Mouse (Mus musculus) stomach, embryonic 14.5 days (tissue): Measurements from ENCODE around the gene Tpp2. TPM values are rescaled to one million over a fixed set of nuclear protein-coding genes. Genes with fewer than 3 reads are reported as not detected.

ENCODE experiments used
- ATAC-seq: fragments of 200-750 bp; cut with Nextera tagmentation; 2 replicates; pipeline ENCODE4 v1.8.0; 2017; ENCODE audit warnings: low read depth, moderate TSS enrichment; ENCODE audit not compliant: insufficient number of reproducible peaks, insufficient read depth, low FRiP score
- H3K27ac ChIP-seq: fragments of 300-500 bp; sonication (generic); 2 replicates; pipeline ENCODE4 v1.5.1; 2014; ENCODE audit warnings: mild to moderate bottlenecking, low read length, moderate library complexity, mixed read lengths
- H3K27me3 ChIP-seq: fragments of 300-500 bp; sonication (generic); 2 replicates; pipeline ENCODE4 v1.6.1; 2014; ENCODE audit warnings: low read length, control low read depth, mixed read lengths; ENCODE audit not compliant: control insufficient read depth, insufficient read depth
- H3K36me3 ChIP-seq: fragments of 300-500 bp; sonication (generic); 2 replicates; pipeline ENCODE4 v1.6.1; 2014; ENCODE audit warnings: mild to moderate bottlenecking, control low read depth, low read length, moderate library complexity, mixed read lengths; ENCODE audit not compliant: control insufficient read depth, insufficient read depth
- H3K4me1 ChIP-seq: fragments of 300-500 bp; sonication (generic); 2 replicates; pipeline ENCODE4 v1.6.1; 2014; ENCODE audit warnings: low read length, control low read depth, mixed read lengths; ENCODE audit not compliant: control insufficient read depth, insufficient read depth
- H3K4me2 ChIP-seq: fragments of 300-500 bp; sonication (generic); replicated peaks from 2 replicates; pipeline ENCODE4 v1.6.1; 2014; ENCODE audit warnings: low read depth, low read length, control low read depth
- H3K4me3 ChIP-seq: fragments of 300-500 bp; sonication (generic); 2 replicates; pipeline ENCODE4 v1.5.1; 2014; ENCODE audit warnings: low read depth, low read length, control low read depth
- H3K9ac ChIP-seq: fragments of 300-500 bp; sonication (generic); replicated peaks from 2 replicates; pipeline ENCODE4 v1.6.1; 2014; ENCODE audit warnings: low read depth, mild to moderate bottlenecking, control low read depth, low read length, moderate library complexity, mixed read lengths
- H3K9me3 ChIP-seq: fragments of 300-500 bp; sonication (generic); 2 replicates; pipeline ENCODE4 v1.6.1; 2016; ENCODE audit warnings: low read depth, low read length, control low read depth; ENCODE audit not compliant: control insufficient read depth
- WGBS: fragments of 180-500 bp; shearing (Covaris S2); extraction: QIAGEN DNeasy Blood & Tissue Kit; methylation state at CpG from one replicate; pipeline ENCODE4 v1.1.7; 2014; 5-methylcytosine and 5-hydroxymethylcytosine counted together
- polyA plus RNA-seq: library from polyadenylated mRNA; unstranded; fragments of >200 nt; fragmentation: Nextera tagmentation; extraction: Ambion mirVana; gene quantifications from 2 replicates; pipeline ENCODE4 v1.2.1, GENCODE M21; 2014

Tpp2 gene
- polyA plus RNA-seq, 1 experiment from 2014 or later = 60.4 TPM

- ATAC-seq = no peak
- Histone ChIP-seq H3K9ac (no peak overlapping the region), H3K4me3 (no peak overlapping the region), H3K4me2 (no peak overlapping the region), H3K4me1 (no peaks in the 10 kb centered on the region), H3K36me3 (peaks cover 30% of the 10 kb centered on the region), H3K27me3 (no peaks in the 10 kb centered on the region), H3K27ac (no peak overlapping the region), H3K9me3 (no peaks in the 10 kb centered on the region)
- 85% methylated on average over 3 of the region's 3 CpGs for WGBS
These were observed 35.9 kb downstream of the Tpp2 start for GRCm38 (mm10) chr1:43969361-43969760.

- Histone ChIP-seq H3K27ac (no peak overlapping the region), H3K36me3 (peaks cover 40% of the 10 kb centered on the region)
- WGBS = 62% methylated on average over 3 of the region's 3 CpGs
These were observed 37.6 kb downstream of the Tpp2 start for GRCm38 (mm10) chr1:43971089-43971488.

GRCm38 (mm10) chr1:43996914-43997589, 63.6 kb downstream of the Tpp2 start:
- ATAC-seq = no peak
- H3K27ac ChIP-seq = no peak overlapping the region
- no peaks in the 10 kb centered on the region for H3K9me3 ChIP-seq
- peaks cover 37% of the 10 kb centered on the region for H3K36me3 ChIP-seq
- no peak overlapping the region for H3K4me3 ChIP-seq
- H3K4me2 ChIP-seq = no peak overlapping the region
- H3K27me3 ChIP-seq = no peaks in the 10 kb centered on the region
- no peak overlapping the region for H3K9ac ChIP-seq
- WGBS = 96% methylated on average over 4 of the region's 4 CpGs
- no peaks in the 10 kb centered on the region for H3K4me1 ChIP-seq

More at GRCm38 (mm10) chr1:43971089-43971488, 37.6 kb downstream of the Tpp2 start:
- Histone ChIP-seq H3K4me1 (no peaks in the 10 kb centered on the region), H3K9ac (no peak overlapping the region), H3K4me2 (no peak overlapping the region), H3K9me3 (no peaks in the 10 kb centered on the region), H3K4me3 (no peak overlapping the region), H3K27me3 (no peaks in the 10 kb centered on the region)
- no peak for ATAC-seq

- Histone ChIP-seq H3K9ac (no peak overlapping the region), H3K4me2 (no peak overlapping the region), H3K36me3 (peaks cover 28% of the 10 kb centered on the region), H3K4me1 (no peaks in the 10 kb centered on the region), H3K9me3 (no peaks in the 10 kb centered on the region), H3K4me3 (no peak overlapping the region), H3K27me3 (no peaks in the 10 kb centered on the region), H3K27ac (no peak overlapping the region)
- no peak for ATAC-seq
- WGBS = 97% methylated on average over 2 of the region's 2 CpGs
These were observed 71.1 kb downstream of the Tpp2 start for GRCm38 (mm10) chr1:44004513-44004912.

GRCm38 (mm10) chr1:44015556-44015955, 82.1 kb downstream of the Tpp2 start:
- no peak overlapping the region for H3K27ac ChIP-seq
- no peaks in the 10 kb centered on the region for H3K4me1 ChIP-seq

GRCm38 (mm10) chr1:44019934-44020333, 86.5 kb downstream of the Tpp2 start, which contains the start of gene Mettl21c:
Gene Mettl21c (minus strand): TSS chr1:44020034.
- no peak for ATAC-seq
- no peak within 1 kb of the TSS for H3K4me3 ChIP-seq
- no peaks in the 10 kb centered on the region for H3K9me3 ChIP-seq
- no peak within 1 kb of the TSS for H3K9ac ChIP-seq
- no peaks in the 10 kb centered on the region for H3K4me1 ChIP-seq
- H3K4me2 ChIP-seq = no peak within 1 kb of the TSS
- no peak within 1 kb of the TSS for H3K27ac ChIP-seq
- H3K36me3 ChIP-seq = no peaks in the 10 kb centered on the region
- no peaks in the 10 kb centered on the region for H3K27me3 ChIP-seq

More at GRCm38 (mm10) chr1:44015556-44015955, 82.1 kb downstream of the Tpp2 start:
- 84% methylated on average over 2 of the region's 2 CpGs for WGBS
- no peak overlapping the region for H3K9ac ChIP-seq
- H3K36me3 ChIP-seq = no peaks in the 10 kb centered on the region
- no peaks in the 10 kb centered on the region for H3K27me3 ChIP-seq
- ATAC-seq = no peak
- H3K4me3 ChIP-seq = no peak overlapping the region
- H3K4me2 ChIP-seq = no peak overlapping the region
- H3K9me3 ChIP-seq = no peaks in the 10 kb centered on the region

GRCm38 (mm10) chr1:44022656-44023055, 89.2 kb downstream of the Tpp2 start:
- H3K4me1 ChIP-seq = no peaks in the 10 kb centered on the region
- ATAC-seq = no peak
- H3K27me3 ChIP-seq = no peaks in the 10 kb centered on the region
- H3K36me3 ChIP-seq = no peaks in the 10 kb centered on the region
- no peak overlapping the region for H3K4me2 ChIP-seq
- no peaks in the 10 kb centered on the region for H3K9me3 ChIP-seq
- H3K9ac ChIP-seq = no peak overlapping the region
- H3K4me3 ChIP-seq = no peak overlapping the region
- WGBS = 97% methylated on average over 1 of the region's 1 CpGs
- H3K27ac ChIP-seq = no peak overlapping the region

GRCm38 (mm10) chr1:44027651-44028050, 94.2 kb downstream of the Tpp2 start:
- Histone ChIP-seq H3K9ac (no peak overlapping the region), H3K9me3 (no peaks in the 10 kb centered on the region), H3K27me3 (no peaks in the 10 kb centered on the region), H3K36me3 (no peaks in the 10 kb centered on the region), H3K4me1 (no peaks in the 10 kb centered on the region), H3K4me3 (no peak overlapping the region), H3K4me2 (no peak overlapping the region), H3K27ac (no peak overlapping the region)
- WGBS = 83% methylated on average over 1 of the region's 1 CpGs
- no peak for ATAC-seq

- Histone ChIP-seq H3K36me3 (no peaks in the 10 kb centered on the region), H3K9me3 (no peaks in the 10 kb centered on the region), H3K27ac (no peak overlapping the region), H3K4me3 (no peak overlapping the region), H3K4me1 (no peaks in the 10 kb centered on the region), H3K27me3 (no peaks in the 10 kb centered on the region), H3K9ac (no peak overlapping the region), H3K4me2 (no peak overlapping the region)
- WGBS = 69% methylated on average over 2 of the region's 2 CpGs
- ATAC-seq = no peak
These were observed 98.8 kb downstream of the Tpp2 start for GRCm38 (mm10) chr1:44032213-44032612.
